Mouse (Mus musculus) E14TG2a.4 (cell line): ENCODE results near the gene B4galt1.

Experiments used
- CTCF ChIP-seq: conservative IDR thresholded peaks from 2 replicates; pipeline ENCODE4 v1.5.1; 2014; ENCODE audit warnings: low read length
- NANOG ChIP-seq: IDR thresholded peaks from 2 replicates; pipeline ENCODE4 v1.6.1; 2014; ENCODE audit warnings: borderline replicate concordance, low read length, mixed read lengths

DNA sequence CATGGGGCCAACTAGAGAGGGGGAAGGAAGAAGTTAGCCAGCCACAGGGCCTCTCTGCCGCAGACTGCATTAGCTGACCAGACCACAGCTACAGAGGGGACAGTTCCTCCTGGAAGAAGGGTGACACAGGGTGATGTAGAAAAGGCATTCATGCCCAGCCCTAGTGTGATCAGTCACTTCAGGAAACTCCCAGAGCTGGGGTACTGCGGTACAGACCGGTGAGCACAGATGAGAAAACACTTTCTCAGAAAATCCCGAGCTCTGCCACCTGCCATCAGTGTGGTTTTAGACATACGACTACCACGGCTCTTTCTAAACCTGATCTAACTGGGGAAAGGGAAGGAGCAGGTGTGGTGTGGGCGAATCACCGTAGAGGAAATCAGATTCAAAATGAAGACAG, 30.1 kb downstream of the B4galt1 start:
- TF ChIP-seq CTCF, result no peak
- TF ChIP-seq NANOG, result no peak
